Mouse (Mus musculus): ENCODE data around the gene Tmc5.

Tmc5 gene

GRCm38 (mm10) chr7:118597201-118597600, at the start of gene Tmc5:
Gene Tmc5, plus strand, starts transcription at chr7:118597297.
- DNase-seq = peak; percentile 93

GRCm38 (mm10) chr7:118547451-118547850, 49.6 kb upstream of the Tmc5 start:
- DNase-seq = no peak

DNA sequence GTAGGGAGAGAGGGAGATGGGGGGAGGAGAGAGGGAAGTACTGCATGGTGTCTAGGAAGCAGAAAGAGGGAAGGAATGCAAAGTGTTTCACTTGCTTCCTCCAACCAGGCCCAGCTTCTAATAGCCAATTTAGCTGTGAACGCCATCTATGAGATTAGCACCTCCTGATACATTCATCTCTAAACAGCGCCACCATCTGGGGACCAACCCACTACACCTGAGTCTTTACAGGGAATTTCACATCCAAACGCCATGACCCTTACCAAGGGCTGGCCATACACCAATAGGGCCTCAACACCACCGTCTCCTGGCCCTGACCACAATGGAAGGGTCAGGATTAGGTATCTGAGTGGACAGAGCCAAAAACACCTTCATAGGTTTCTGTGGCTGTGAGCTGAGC, 43.2 kb upstream of the Tmc5 start:
- no peak for DNase-seq

- no peak for DNase-seq
Measured at GRCm38 (mm10) chr7:118554290-118554689, 42.8 kb upstream of the Tmc5 start.

GRCm38 (mm10) chr7:118569121-118569543, 28.0 kb upstream of the Tmc5 start:
- no peak for DNase-seq

GRCm38 (mm10) chr7:118571350-118571749, 25.7 kb upstream of the Tmc5 start:
- no peak for DNase-seq

GRCm38 (mm10) chr7:118572039-118572438, 25.1 kb upstream of the Tmc5 start:
- DNase-seq = no peak

DNA sequence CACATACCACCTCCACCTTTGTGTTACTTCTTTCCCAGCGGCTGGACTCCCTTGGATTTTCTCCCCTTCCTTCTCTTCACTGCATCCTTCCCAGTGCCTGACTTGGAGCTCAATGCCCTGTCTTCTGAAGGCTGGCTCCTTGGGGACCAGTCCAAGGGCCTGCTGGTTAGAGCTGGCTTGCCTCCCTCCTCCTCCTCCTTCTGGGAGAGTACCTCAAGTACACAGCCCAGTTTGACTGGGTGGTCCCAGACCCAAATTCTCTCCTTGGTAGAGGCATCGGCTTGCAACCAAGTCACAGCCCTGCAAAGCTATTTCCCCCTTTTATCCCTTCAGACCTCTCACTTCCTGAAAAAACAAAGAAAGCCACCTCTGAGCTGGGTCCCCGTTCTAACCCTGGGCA, 18.8 kb upstream of the Tmc5 start:
- no peak for DNase-seq

- DNase-seq = no peak
Measured at GRCm38 (mm10) chr7:118579938-118580337, 17.2 kb upstream of the Tmc5 start.

GRCm38 (mm10) chr7:118583821-118584220, 13.3 kb upstream of the Tmc5 start:
- no peak for DNase-seq

DNA sequence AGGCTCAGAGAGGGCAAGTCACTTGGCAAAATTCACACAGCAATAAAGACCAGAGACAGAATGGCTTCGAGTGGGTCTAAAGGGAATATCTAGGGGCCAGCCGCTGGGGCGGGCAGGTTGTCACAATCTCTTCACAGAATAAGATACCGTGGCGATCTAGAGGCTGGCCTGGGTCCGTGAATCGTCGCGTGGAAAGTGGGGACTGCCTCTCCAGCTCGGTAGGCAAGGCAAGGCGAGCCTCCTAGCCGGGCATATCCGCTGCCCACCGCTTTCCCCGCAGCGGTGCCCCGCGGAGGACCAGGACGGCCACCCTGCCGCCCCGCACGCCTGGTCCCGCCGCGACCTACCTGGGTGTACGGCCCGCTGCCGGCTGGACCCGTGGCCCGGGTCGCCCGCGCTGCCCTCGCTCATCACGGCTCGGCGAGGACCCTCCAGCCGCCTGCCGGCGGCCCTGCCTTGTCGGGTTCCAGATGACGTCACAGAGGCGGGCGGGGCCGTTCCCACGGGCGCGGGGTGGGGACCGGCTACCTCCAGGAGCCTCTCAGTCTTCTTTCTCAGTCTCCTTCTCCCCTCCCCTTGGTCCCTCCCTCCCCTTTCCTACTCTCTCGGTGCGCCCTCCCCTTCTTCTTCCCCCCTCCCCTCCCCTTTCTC, 12.7 kb upstream of the Tmc5 start, which contains the start of gene Tmc7:
Gene Tmc7 (minus strand): TSS at position 480 of the 651 bp plus-strand sequence.
- DNase-seq = peak; percentile 92

DNA sequence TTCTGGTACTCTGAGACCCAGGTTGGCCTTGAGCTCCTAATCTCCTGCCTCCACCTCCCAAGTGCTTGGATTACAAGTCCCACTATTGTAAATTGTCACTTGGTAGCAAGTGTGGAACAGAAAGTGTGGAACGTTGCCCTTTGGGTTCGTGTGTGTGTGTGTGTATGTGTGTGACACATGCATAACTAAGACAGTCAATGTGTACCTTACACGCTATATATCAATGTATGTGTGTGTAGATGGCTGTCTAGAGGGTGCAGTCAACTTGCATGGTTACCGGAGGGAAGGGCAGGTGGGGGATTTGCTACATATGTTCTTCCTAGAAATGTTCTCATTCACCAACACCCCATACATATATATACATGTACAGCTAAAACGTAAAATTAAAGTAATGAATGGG, 12.2 kb upstream of the Tmc5 start:
- DNase-seq = no peak

- DNase-seq = peak; percentile 98
Measured at GRCm38 (mm10) chr7:118585856-118586255, 11.2 kb upstream of the Tmc5 start.

DNA sequence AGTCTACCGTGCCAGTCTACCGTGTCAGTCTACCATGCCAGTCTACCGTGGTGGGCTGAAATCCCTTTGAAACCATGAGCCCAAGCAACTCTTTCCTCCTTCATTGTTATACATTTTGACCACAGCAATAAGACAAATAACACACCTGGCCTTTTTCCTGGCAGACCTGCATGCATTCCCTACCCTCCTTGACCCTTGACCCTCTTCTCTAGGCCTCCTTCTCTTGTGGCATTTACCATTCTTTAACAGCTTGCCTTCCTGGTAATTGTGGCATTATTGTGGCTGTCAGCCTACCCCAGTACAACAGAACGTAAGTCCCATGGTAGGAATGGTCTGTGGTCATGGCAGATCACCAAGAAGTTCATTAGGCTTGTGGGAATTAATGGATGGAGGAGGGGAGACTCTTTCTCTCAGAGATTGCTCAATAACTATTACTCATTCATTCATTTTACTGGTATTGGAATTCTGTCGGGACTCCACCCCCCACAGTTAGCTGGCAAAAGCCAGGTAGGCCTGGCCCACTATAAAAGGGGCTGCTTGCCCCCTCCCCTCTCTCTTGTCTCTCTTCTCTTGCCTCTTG, 6.3 kb upstream of the Tmc5 start:
- no peak for DNase-seq

- DNase-seq = no peak
Measured at GRCm38 (mm10) chr7:118592146-118592545, 5.0 kb upstream of the Tmc5 start.

DNA sequence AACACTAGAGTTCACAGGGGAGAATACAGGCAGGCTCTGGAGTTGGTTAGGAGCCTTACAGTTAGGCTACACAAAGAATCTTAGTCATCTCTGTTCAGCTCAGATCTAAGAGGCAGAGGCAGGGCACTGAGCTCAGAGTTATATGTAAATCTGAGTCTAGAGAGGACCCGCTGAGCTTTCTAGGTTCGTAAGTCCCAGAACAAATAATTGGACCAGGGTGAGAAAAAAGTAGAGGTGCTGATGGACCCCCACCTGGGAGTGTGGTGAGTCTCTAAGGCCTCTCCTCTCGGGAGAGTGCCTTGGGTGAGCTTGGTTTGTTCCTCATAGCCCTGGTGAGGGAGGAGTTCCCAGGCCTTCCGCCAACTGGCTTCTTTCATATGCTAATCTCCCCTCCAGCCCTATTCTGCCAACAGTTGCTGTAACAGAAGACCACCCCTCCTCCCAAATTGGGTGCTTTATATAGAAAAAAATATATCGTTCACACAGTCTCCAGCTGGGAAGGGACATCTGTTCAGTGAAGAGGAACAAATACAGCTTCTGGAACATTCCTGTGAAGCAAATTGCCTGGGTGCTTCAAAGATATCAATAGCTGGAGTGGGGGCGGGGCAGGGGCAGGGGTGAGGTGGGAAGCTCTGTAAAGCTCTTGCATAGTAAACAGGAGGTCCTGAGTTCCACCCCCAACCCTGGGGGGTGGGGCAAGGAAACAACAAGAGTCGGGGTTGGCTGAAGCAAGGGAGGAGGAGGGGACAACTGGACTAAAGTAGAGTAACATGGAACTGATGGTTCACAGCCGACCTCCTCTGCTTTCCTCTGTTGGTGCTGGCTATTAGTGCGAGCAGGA, 3.3 kb upstream of the Tmc5 start:
- no peak for DNase-seq

GRCm38 (mm10) chr7:118594611-118595010, 2.5 kb upstream of the Tmc5 start:
- no peak for DNase-seq

- DNase-seq = peak; percentile 98
Measured at GRCm38 (mm10) chr7:118595228-118595627, 1.9 kb upstream of the Tmc5 start.

DNA sequence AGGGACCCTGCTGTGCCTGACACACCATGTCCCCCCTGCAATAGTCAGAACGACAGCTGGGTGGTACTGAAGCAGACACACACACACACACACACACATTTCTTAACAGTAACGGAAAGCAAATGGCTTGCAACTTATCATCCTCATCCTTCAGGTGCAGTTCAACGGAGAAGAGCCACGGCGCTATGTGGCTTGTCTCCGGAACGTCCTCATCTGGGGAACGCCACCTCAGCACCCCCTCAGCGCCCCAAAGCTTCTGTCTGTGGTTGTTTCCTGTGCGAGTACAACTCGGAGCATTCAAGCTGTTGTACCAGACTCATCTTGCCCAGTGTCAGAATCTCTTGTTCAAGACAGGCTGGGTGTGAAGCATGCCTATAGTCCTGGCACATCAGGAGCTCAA, 826 bp upstream of the Tmc5 start:
- DNase-seq = no peak

DNA sequence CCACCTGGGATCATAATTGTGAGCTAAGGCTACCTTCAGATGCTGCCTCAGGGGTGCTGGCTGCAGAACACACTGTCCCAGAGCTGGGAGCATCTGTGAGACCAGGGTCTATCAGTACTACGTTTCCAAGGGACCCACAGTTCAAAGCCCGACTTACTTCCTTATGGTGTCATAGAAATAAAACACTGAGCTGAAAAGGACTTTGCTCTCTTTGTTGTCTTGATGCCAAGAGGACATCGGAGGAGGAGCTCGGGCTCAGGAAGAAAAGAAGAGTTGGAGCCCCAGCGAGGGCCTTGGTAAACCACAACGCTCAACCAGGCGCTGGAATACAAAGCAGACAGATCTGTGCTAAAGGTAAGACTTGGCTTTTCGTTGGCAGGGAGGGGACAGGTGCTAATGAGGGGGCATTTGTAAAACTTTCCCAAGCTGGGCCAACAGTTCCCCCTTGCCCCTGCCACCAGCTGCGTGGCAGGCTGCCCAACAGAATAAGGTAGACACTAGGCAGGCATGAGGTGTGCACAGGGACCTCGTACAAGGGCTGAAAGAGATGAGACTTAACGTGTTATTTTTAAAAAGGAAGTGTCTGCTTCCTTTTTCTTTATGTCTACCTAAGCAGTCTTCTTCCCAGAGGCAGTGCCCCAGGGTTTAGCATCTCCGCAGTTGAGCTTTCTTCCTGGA, 3.0 kb downstream of the Tmc5 start:
- no peak for DNase-seq

DNA sequence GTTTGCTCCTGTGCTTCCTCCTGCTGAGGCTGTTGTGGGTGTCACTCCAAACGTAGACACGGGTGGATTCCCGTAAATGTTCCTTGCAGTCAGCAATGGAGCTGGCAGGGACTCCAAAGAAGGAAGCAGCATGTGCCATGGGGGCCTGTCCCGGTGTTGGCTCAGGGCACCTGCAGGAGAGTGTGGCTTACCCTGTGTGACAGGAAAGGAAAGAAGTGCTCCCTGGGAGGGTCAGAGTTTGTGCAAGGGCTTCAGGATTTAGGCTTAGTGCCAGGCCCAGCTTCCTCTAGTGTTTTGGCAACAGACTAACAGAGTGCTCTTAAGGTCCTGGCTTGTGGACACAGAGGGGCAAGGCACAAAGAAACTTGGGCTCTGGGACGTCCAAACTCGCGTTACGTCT, 7.7 kb downstream of the Tmc5 start:
- peak; percentile 92 for DNase-seq

DNA sequence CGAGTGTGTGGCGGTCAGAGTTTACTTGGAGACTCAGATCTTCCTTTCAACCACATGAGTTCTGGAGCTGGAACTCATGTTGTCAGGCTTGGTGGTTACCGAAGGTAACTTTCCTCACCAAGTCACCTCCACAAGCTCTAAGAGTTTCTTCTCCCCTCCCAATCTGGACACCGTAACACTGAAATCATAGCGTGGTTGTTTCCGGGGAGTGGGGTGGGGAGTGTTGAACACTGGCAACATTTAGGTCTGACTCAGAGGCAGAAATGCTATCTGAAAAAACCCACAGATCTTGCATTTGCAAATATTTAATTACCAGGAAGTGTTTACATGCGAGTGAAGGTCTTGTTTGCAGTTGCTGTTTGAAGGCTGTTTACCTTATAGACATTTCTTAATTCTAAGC, 12.7 kb downstream of the Tmc5 start:
- peak; percentile 25 for DNase-seq

GRCm38 (mm10) chr7:118610721-118611120, 13.6 kb downstream of the Tmc5 start:
- peak; percentile 50 for DNase-seq
